Mouse (Mus musculus) heart, embryonic 16.5 days (tissue): ENCODE data around the gene Ap2a1. TPM values are rescaled to one million over a fixed set of nuclear protein-coding genes. Genes with fewer than 3 reads are reported as not detected.

Experiments
- ATAC-seq: fragments of 200-750 bp; cut with Nextera tagmentation; replicated peaks from 2 replicates; pipeline ENCODE4 v1.8.0; 2017; ENCODE audit warnings: moderate number of reproducible peaks; ENCODE audit not compliant: insufficient read depth, low FRiP score; ENCODE audit errors: extremely low read depth
- H3K27ac ChIP-seq: fragments of 300-500 bp; sonication (generic); 2 replicates; pipeline ENCODE4 v1.5.1; 2014; ENCODE audit warnings: mild to moderate bottlenecking, low read length, control low read depth, moderate library complexity
- H3K27me3 ChIP-seq: fragments of 300-500 bp; sonication (generic); 2 replicates; pipeline ENCODE4 v1.6.1; 2014; ENCODE audit warnings: low read length, mixed read lengths; ENCODE audit not compliant: control insufficient read depth, insufficient read depth
- H3K36me3 ChIP-seq: fragments of 300-500 bp; sonication (generic); 2 replicates; pipeline ENCODE4 v1.6.1; 2014; ENCODE audit not compliant: control insufficient read depth, insufficient read depth
- H3K4me1 ChIP-seq: fragments of 300-500 bp; sonication (generic); 2 replicates; pipeline ENCODE4 v1.6.1; 2014; ENCODE audit warnings: low read length, mixed read lengths; ENCODE audit not compliant: control insufficient read depth, insufficient read depth
- H3K4me2 ChIP-seq: fragments of 300-500 bp; sonication (generic); 2 replicates; pipeline ENCODE4 v1.6.1; 2014; ENCODE audit warnings: low read depth, mild to moderate bottlenecking, control low read depth, low read length
- H3K4me3 ChIP-seq: fragments of 300-500 bp; sonication (generic); 2 replicates; pipeline ENCODE4 v1.5.1; 2014; ENCODE audit warnings: mild to moderate bottlenecking, control low read depth, low read length
- H3K9ac ChIP-seq: fragments of 300-500 bp; sonication (generic); 2 replicates; pipeline ENCODE4 v1.6.1; 2014; ENCODE audit warnings: low read length, control low read depth
- H3K9me3 ChIP-seq: fragments of 300-500 bp; sonication (generic); replicated peaks from 2 replicates; pipeline ENCODE4 v1.6.1; 2016; ENCODE audit warnings: low read length; ENCODE audit not compliant: control insufficient read depth
- WGBS: fragments of 180-500 bp; shearing (Covaris S2); extraction: QIAGEN DNeasy Blood & Tissue Kit; methylation state at CpG from one replicate; pipeline ENCODE4 v1.1.7; 2014; 5-methylcytosine and 5-hydroxymethylcytosine counted together
- polyA plus RNA-seq: library from polyadenylated mRNA; unstranded; fragments of >200 nt; fragmentation: Nextera tagmentation; extraction: Ambion mirVana; gene quantifications from 2 replicates; pipeline ENCODE4 v1.2.1, GENCODE M21; 2015

Ap2a1 gene
- polyA plus RNA-seq, 1 experiment from 2014 or later, result 51.8 TPM

GRCm38 (mm10) chr7:44893197-44893596, 36.1 kb downstream of the Ap2a1 start:
- Histone ChIP-seq H3K9ac (peak overlapping the region; percentile 53; the same call in 1 of the 2 replicates), H3K4me3 (peak overlapping the region; percentile 16; the same call in 1 of the 2 replicates), H3K4me1 (peaks cover 43% of the 10 kb centered on the region), H3K27me3 (no peaks in the 10 kb centered on the region), H3K4me2 (peak overlapping the region; percentile 55), H3K27ac (peak overlapping the region; percentile 84), H3K9me3 (no peaks in the 10 kb centered on the region), H3K36me3 (no peaks in the 10 kb centered on the region)
- 22% methylated on average over 8 of the region's 8 CpGs for whole genome bisulfite sequencing
- ATAC-seq, result no peak

GRCm38 (mm10) chr7:44892276-44892921, 36.9 kb downstream of the Ap2a1 start, which contains the start of gene Med25:
Gene Med25 (minus strand): TSS chr7:44892712.
- Histone ChIP-seq H3K4me2 (peak within 1 kb of the TSS; percentile 93), H3K4me3 (peak within 1 kb of the TSS; percentile 88), H3K27me3 (no peaks in the 10 kb centered on the region), H3K9me3 (no peaks in the 10 kb centered on the region), H3K9ac (peak within 1 kb of the TSS; percentile 95), H3K27ac (peak within 1 kb of the TSS; percentile 87), H3K4me1 (peaks cover 49% of the 10 kb centered on the region), H3K36me3 (no peaks in the 10 kb centered on the region)
- peak; percentile 64 for ATAC-seq
- WGBS, result under 1% methylated on average over 56 of the region's 56 CpGs

- Histone ChIP-seq H3K9ac (peak overlapping the region; percentile 95), H3K36me3 (no peaks in the 10 kb centered on the region), H3K4me3 (peak overlapping the region; percentile 88), H3K4me2 (peak overlapping the region; percentile 93), H3K9me3 (no peaks in the 10 kb centered on the region), H3K4me1 (peaks cover 46% of the 10 kb centered on the region), H3K27ac (peak overlapping the region; percentile 87; the same call in 1 of the 2 replicates), H3K27me3 (no peaks in the 10 kb centered on the region)
- no peak for ATAC-seq
- WGBS, result 15% methylated on average over 6 of the region's 6 CpGs
Measured at GRCm38 (mm10) chr7:44891611-44892010, 37.7 kb downstream of the Ap2a1 start.

- H3K4me1 ChIP-seq, result peaks cover 43% of the 10 kb centered on the region
- 77% methylated on average over 4 of the region's 4 CpGs for WGBS
- H3K4me3 ChIP-seq, result no peak overlapping the region; the same call in 1 of the 2 replicates
- no peaks in the 10 kb centered on the region for H3K27me3 ChIP-seq
- 0 out of 2 replicates have a peak, but pooled peaks cover 2% of the 10 kb centered on the region for H3K36me3 ChIP-seq
- H3K4me2 ChIP-seq, result peak overlapping the region; percentile 93
- no peak for ATAC-seq
- no peak overlapping the region for H3K27ac ChIP-seq
- peak overlapping the region; percentile 95 for H3K9ac ChIP-seq
- H3K9me3 ChIP-seq, result no peaks in the 10 kb centered on the region
Measured at GRCm38 (mm10) chr7:44890737-44891136, 38.6 kb downstream of the Ap2a1 start.

- peaks cover 43% of the 10 kb centered on the region for H3K4me1 ChIP-seq
- ATAC-seq, result no peak
- H3K4me2 ChIP-seq, result no peak overlapping the region
- H3K4me3 ChIP-seq, result no peak overlapping the region
- H3K27ac ChIP-seq, result no peak overlapping the region
- no peak overlapping the region for H3K9ac ChIP-seq
- WGBS, result 87% methylated on average over 5 of the region's 7 CpGs
- H3K9me3 ChIP-seq, result no peaks in the 10 kb centered on the region
- peaks cover 5% of the 10 kb centered on the region for H3K36me3 ChIP-seq
- H3K27me3 ChIP-seq, result no peaks in the 10 kb centered on the region
Measured at GRCm38 (mm10) chr7:44890180-44890579, 39.1 kb downstream of the Ap2a1 start.

- H3K4me3 ChIP-seq, result no peak overlapping the region
- H3K4me2 ChIP-seq, result 0 out of 2 replicates have a peak overlapping the region, but pooled peaks have one; percentile 2
- H3K4me1 ChIP-seq, result peaks cover 43% of the 10 kb centered on the region
- H3K9me3 ChIP-seq, result no peaks in the 10 kb centered on the region
- no peaks in the 10 kb centered on the region for H3K27me3 ChIP-seq
- WGBS, result 49% methylated on average over 13 of the region's 13 CpGs
- H3K36me3 ChIP-seq, result peaks cover 19% of the 10 kb centered on the region
- peak; percentile 17 for ATAC-seq
- H3K9ac ChIP-seq, result peak overlapping the region; percentile 5
- H3K27ac ChIP-seq, result peak overlapping the region; percentile 73
Measured at GRCm38 (mm10) chr7:44888256-44889105, 40.8 kb downstream of the Ap2a1 start.

GRCm38 (mm10) chr7:44886964-44887363, 42.3 kb downstream of the Ap2a1 start:
- Histone ChIP-seq H3K4me3 (no peak overlapping the region), H3K4me2 (no peak overlapping the region), H3K27ac (no peak overlapping the region), H3K9ac (no peak overlapping the region), H3K36me3 (peaks cover 31% of the 10 kb centered on the region), H3K27me3 (no peaks in the 10 kb centered on the region), H3K9me3 (no peaks in the 10 kb centered on the region), H3K4me1 (peaks cover 37% of the 10 kb centered on the region)
- 86% methylated on average over 7 of the region's 7 CpGs for WGBS
- no peak for ATAC-seq

GRCm38 (mm10) chr7:44884637-44885036, 44.7 kb downstream of the Ap2a1 start:
- Histone ChIP-seq H3K4me1 (peaks cover 24% of the 10 kb centered on the region), H3K27ac (no peak overlapping the region), H3K9me3 (no peaks in the 10 kb centered on the region), H3K36me3 (peaks cover 50% of the 10 kb centered on the region), H3K4me2 (no peak overlapping the region), H3K27me3 (no peaks in the 10 kb centered on the region), H3K9ac (no peak overlapping the region), H3K4me3 (no peak overlapping the region)
- ATAC-seq, result no peak
- WGBS, result 93% methylated on average over 5 of the region's 5 CpGs

GRCm38 (mm10) chr7:44883036-44883435, 46.3 kb downstream of the Ap2a1 start:
- no peak overlapping the region for H3K4me2 ChIP-seq
- 86% methylated on average over 3 of the region's 3 CpGs for WGBS
- no peak overlapping the region for H3K9ac ChIP-seq
- no peak overlapping the region for H3K4me3 ChIP-seq
- no peaks in the 10 kb centered on the region for H3K27me3 ChIP-seq
- peaks cover 15% of the 10 kb centered on the region for H3K4me1 ChIP-seq
- peaks cover 56% of the 10 kb centered on the region for H3K36me3 ChIP-seq
- H3K27ac ChIP-seq, result no peak overlapping the region
- H3K9me3 ChIP-seq, result no peaks in the 10 kb centered on the region
- no peak for ATAC-seq
